Mouse (Mus musculus): ENCODE data around the gene Taf1c.

DNA sequence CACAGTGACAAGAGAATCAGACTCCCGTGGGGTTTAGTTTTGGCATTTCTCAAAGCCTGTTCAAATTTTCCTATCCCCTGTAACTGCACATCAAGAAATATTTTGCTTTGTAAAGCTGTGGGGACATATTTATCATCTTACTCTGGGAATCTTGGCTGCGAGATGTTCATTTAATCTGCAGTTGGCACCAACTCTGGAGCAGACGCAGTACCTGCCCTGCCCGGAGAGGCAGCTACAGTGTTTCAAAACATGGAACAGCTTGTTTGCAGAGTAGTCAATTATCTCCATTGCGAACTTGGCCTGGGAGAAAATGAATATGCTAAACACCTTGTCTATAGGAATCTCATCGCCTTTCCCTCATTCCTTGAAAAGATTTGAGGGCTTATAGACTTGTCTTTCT is 33.2 kb upstream of the Taf1c start:
- TF ChIP-seq CTCF (IDR thresholded peaks at IDR 0.05) (no peak), EP300 (IDR thresholded peaks at IDR 0.05) (no peak)
